Mouse (Mus musculus) macrophage (primary cell): ENCODE data around the gene Tmem110. TPM values are rescaled to one million over a fixed set of nuclear protein-coding genes. Genes with fewer than 3 reads are reported as not detected.

Experiments used
- H3K27ac ChIP-seq: fragments of 350-480 bp; formaldehyde crosslinking; 2 replicates; pipeline ENCODE4 v1.9.0; 2021
- H3K36me3 ChIP-seq: fragments of 350-480 bp; formaldehyde crosslinking; 2 replicates; pipeline ENCODE4 v1.9.0; 2021; ENCODE audit errors: inconsistent target
- H3K4me3 ChIP-seq: fragments of 350-480 bp; formaldehyde crosslinking; 2 replicates; pipeline ENCODE4 v1.9.0; 2021; ENCODE audit errors: inconsistent target
- H3K79me2 ChIP-seq: fragments of 350-480 bp; formaldehyde crosslinking; 2 replicates; pipeline ENCODE4 v1.9.0; 2021; ENCODE audit errors: inconsistent target
- WGBS: methylation state at CpG from one replicate; pipeline ENCODE4 v1.1.7; 2026; ENCODE audit warnings: inconsistent platforms; ENCODE audit not compliant: missing documents; 5-methylcytosine and 5-hydroxymethylcytosine counted together
- polyA plus RNA-seq: library from polyadenylated mRNA; stranded (reverse); fragments of 250-400 nt; gene quantifications from 3 replicates; pipeline ENCODE4 v1.2.4, GENCODE M21; 2018; ENCODE audit warnings: inconsistent platforms
- total RNA-seq, 78 experiments: library from RNA; depleted of rRNA; stranded (reverse); fragments of 250-400 nt; gene quantifications; 1 replicate in 9 of 78; 2 replicates in 24 of 78; 3 replicates in 43 of 78; 4 replicates in 2 of 78; pipeline ENCODE4 v1.2.4; 2018; ENCODE audit warnings: inconsistent platforms in 56 of 78

Gene Tmem110
- total RNA-seq (2018; cell fraction: chromatin; rRNA removed): 10 to 100 TPM in 25 of 26 experiments, 1 to 10 TPM in 1; 9.5 to 77.9 (median 27.2) TPM
- 10 to 100 TPM in 12 of 26 experiments, 1 to 10 TPM in 14; 5.6 to 16.5 (median 9.2) TPM for total RNA-seq (2018; cell fraction: cytosol; rRNA removed)
- 10 to 100 TPM in 24 of 26 experiments, 1 to 10 TPM in 2; 7.5 to 31.4 (median 20.0) TPM for total RNA-seq (2018; cell fraction: nucleus; rRNA removed)
- 4.9 to 7.5 TPM (median 7.1 TPM) in 3 replicates for polyA plus RNA-seq

DNA sequence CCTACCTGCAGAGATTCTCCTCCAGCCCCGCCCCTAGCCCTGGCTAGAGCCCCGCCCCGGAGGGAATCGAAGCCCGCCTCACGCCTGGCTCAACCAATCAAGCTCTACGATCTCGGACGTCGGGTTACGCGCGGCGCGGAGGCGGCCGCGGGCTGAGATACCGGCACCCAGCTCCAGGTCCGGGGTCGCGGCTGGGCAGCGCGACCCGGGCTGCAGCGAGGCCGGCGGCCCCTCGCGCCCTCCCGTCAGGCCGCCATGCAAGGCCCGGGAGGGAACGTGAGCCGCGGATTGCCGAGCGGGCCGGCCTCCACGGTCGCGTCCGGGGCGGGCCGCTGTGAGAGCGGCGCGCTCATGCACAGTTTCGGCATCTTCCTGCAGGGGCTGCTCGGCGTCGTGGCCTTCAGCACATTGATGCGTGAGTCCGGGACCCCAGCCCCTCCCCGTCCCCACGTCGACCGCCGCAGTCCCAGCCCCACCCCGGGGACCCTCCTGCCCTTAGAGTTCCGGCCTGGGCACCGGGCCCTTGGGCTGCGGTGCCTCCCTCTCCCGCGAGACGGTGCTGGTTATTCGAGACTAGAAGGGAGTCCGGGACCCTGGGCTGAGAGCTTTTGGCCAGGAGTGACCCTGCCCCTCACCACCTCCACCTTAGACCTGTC is at the start of gene Tmem110:
Gene Tmem110, plus strand, starts transcription at position 115 of the 656 bp plus-strand sequence.
- no peak within 1 kb of the TSS for H3K27ac ChIP-seq
- WGBS: 2% methylated on average over 66 of the region's 68 CpGs
- peak within 1 kb of the TSS; percentile 54 for H3K4me3 ChIP-seq
- no peaks in the 10 kb centered on the region for H3K36me3 ChIP-seq
- peaks cover 12% of the 10 kb centered on the region; the same call in 1 of the 2 replicates for H3K79me2 ChIP-seq

GRCm38 (mm10) chr14:30784614-30785013 is 40.8 kb upstream of the Tmem110 start:
- Histone ChIP-seq H3K27ac (no peak overlapping the region), H3K36me3 (peaks cover 44% of the 10 kb centered on the region), H3K79me2 (no peaks in the 10 kb centered on the region), H3K4me3 (no peak overlapping the region)
- WGBS: 66% methylated on average over 6 of the region's 6 CpGs

- no peak overlapping the region for H3K27ac ChIP-seq
- 75% methylated on average over 1 of the region's 1 CpGs for WGBS
- H3K4me3 ChIP-seq: no peak overlapping the region
- peaks cover 54% of the 10 kb centered on the region for H3K36me3 ChIP-seq
- H3K79me2 ChIP-seq: no peaks in the 10 kb centered on the region
These were observed 35.9 kb upstream of the Tmem110 start for GRCm38 (mm10) chr14:30789471-30789870.

- H3K4me3 ChIP-seq: no peak overlapping the region
- no peak overlapping the region for H3K27ac ChIP-seq
- peaks cover 57% of the 10 kb centered on the region for H3K36me3 ChIP-seq
- WGBS: 87% methylated on average over 3 of the region's 3 CpGs
- H3K79me2 ChIP-seq: no peaks in the 10 kb centered on the region
These were observed 32.5 kb upstream of the Tmem110 start for GRCm38 (mm10) chr14:30792871-30793270.

DNA sequence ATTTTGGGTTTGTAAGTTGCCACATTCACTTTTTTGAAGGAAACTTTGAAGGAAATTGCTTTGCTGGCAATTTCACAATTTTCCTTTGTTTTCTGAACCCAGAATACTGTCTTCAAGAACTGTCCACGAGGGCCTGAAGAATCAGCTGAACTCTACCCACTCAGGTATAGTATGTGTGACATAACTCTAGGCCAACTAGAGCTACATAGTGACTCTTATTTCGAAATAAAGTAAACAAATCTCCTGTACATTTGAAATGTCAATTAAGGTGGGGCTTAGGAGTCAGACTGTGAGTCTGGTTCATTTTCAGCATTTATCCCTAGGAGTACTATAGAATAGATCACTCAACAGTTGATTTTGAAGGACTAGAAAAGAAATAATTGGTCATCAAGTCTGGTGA is 23.6 kb upstream of the Tmem110 start:
- Histone ChIP-seq H3K27ac (no peak overlapping the region), H3K4me3 (no peak overlapping the region), H3K36me3 (peaks cover 74% of the 10 kb centered on the region), H3K79me2 (no peaks in the 10 kb centered on the region)
- WGBS: 94% methylated on average over 2 of the region's 2 CpGs

- Histone ChIP-seq H3K27ac (no peak overlapping the region), H3K4me3 (no peak overlapping the region), H3K79me2 (no peaks in the 10 kb centered on the region), H3K36me3 (peaks cover 30% of the 10 kb centered on the region)
- WGBS: 96% methylated on average over 3 of the region's 3 CpGs
These were observed 4.3 kb upstream of the Tmem110 start for GRCm38 (mm10) chr14:30821136-30821535.

DNA sequence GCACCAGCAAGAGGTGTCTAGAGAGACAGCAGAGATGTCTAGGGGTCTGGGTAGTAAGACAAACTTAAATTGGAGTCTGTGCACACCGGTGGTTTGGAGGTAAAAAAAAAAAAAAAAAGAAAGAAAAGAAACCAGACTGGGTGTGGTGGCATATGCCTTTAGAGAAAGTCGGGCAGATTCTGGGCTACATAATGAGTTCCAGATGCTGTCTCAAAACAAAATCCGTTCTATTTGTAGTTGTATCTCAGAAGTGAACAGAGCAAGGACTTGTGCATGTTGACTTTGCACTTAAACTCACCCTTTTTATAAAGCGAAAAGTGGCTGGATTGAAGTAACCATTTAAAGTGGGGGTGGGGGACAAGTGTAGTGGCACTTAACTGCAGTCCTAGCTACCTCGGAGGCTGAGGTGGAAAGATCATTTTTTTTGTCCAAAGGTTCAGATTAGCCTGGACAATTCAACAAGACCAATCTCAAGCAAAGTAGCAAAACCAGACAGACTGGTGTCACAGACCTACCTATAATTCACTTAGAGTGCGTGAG is 864 bp upstream of the Tmem110 start:
- Histone ChIP-seq H3K79me2 (peaks cover 4% of the 10 kb centered on the region; the same call in 1 of the 2 replicates), H3K27ac (no peak overlapping the region), H3K36me3 (no peaks in the 10 kb centered on the region), H3K4me3 (no peak overlapping the region)
- 84% methylated on average over 5 of the region's 6 CpGs for WGBS

DNA sequence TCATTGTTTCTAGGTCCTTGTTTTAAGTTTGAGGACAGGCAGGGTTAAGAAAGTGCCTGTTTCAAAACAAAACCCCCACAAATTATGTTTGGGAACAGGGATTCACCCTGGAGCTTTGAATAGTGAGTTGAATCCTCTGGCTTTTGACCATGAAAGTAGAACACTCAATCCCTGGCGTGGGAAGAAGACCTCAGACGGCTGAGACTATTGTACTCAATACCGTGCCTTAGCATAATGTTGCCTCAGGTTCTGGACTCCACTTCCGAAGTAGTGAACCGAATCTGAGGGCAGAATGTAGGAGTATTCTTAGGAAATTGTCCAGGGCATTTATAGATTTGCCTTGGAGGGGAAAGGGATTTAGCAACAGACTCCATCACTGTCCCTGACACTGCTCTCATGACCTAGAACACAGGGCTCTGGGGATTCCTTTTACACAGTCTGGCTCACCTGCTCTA is 342 bp upstream of the Tmem110 start:
- Histone ChIP-seq H3K36me3 (no peaks in the 10 kb centered on the region), H3K79me2 (peaks cover 6% of the 10 kb centered on the region; the same call in 1 of the 2 replicates), H3K27ac (no peak overlapping the region), H3K4me3 (no peak overlapping the region)
- 51% methylated on average over 5 of the region's 5 CpGs for WGBS

GRCm38 (mm10) chr14:30826174-30827140 is 1.1 kb downstream of the Tmem110 start:
- H3K4me3 ChIP-seq: peak overlapping the region; percentile 54
- H3K36me3 ChIP-seq: no peaks in the 10 kb centered on the region
- 17% methylated on average over 15 of the region's 17 CpGs for WGBS
- H3K79me2 ChIP-seq: peaks cover 14% of the 10 kb centered on the region; the same call in 1 of the 2 replicates
- no peak overlapping the region for H3K27ac ChIP-seq

DNA sequence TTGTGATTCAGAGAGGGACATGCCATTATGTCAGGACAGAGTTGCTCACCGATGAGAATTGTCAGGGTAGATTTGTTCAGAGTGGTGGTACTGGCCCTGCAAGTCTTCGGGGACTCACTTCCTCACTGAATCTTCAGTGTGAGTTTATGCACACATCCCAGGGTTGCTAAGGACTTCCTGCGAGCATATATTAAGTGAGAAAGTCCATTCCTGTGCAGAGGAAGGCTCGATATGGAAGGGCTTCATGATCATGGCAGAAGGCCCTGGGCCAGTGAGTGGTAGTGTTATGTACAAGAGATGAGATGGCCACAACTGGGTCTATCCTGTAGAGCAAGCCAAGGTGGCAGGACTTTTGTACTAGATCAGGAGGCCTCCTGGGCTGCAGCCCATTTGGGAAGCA is 2.1 kb downstream of the Tmem110 start:
- Histone ChIP-seq H3K36me3 (no peaks in the 10 kb centered on the region), H3K27ac (no peak overlapping the region), H3K4me3 (no peak overlapping the region), H3K79me2 (peaks cover 14% of the 10 kb centered on the region; the same call in 1 of the 2 replicates)
- 59% methylated on average over 4 of the region's 4 CpGs for WGBS

DNA sequence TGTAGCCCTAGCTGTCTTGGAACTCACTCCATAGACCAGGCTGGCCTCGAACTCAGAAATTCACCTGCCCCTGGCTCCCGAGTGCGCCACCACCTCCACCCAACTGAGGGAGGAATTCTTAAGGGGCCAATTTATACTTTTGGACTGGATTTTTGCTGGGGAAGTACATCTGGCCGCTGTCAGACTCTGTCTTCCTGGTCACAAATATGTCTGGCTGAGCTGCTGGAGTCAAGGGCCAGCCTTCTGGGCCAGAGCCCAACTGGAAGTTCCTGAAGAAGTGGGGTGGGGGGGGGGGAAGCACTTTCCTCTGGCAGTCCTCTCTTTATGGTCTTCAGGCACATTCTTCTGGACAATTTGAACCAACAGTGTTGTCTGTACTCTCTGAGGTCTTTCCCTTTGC is 2.7 kb downstream of the Tmem110 start:
- H3K27ac ChIP-seq: no peak overlapping the region

DNA sequence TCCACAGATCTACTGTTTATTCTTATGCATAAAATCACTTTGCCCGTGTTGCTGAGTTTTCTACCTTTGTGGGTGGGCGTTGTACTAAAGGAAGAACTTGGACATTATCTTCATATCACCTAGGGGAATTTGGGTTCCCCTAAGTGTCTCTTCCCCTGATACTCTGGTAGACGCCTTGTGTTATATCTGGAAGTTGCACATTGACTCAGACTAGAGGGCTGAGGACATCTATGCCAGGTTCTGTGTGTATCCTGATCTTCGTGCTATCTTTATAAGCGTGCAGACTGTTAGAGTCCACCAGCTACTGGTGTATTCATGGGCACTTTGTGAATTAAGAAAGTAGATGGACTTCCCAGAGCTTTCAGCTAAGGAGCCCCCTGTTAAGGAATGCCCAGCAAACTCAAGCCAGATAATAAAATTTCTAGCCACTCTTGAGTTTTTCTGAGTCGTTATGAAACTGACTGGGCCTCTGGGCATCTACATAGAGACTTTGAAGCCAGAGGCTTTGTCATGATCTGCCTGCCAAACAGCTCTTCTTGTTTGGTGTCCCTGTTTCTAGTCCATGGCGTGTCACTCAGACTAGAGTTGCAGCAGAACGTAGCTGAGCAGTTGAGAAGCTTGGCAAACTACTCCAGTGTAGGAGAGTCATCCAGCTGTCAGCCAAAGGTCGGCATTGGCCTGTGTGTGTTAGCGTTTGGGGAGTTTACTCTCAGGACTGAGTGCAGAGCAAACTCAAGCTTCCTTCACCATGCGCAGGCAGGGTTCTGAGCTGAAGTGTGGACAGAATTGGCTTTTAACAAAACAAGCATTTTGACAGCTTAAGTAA is 3.5 kb downstream of the Tmem110 start:
- H3K79me2 ChIP-seq: peaks cover 14% of the 10 kb centered on the region; the same call in 1 of the 2 replicates
- no peaks in the 10 kb centered on the region for H3K36me3 ChIP-seq
- no peak overlapping the region for H3K4me3 ChIP-seq
- no peak overlapping the region for H3K27ac ChIP-seq
- WGBS: 96% methylated on average over 11 of the region's 11 CpGs

More for the DNA sequence above, 2.7 kb downstream of the Tmem110 start:
- Histone ChIP-seq H3K79me2 (peaks cover 14% of the 10 kb centered on the region; the same call in 1 of the 2 replicates), H3K4me3 (no peak overlapping the region), H3K36me3 (no peaks in the 10 kb centered on the region)
- 85% methylated on average over 4 of the region's 4 CpGs for WGBS

GRCm38 (mm10) chr14:30837416-30837996 is 12.1 kb downstream of the Tmem110 start:
- Histone ChIP-seq H3K79me2 (no peaks in the 10 kb centered on the region; the same call in 1 of the 2 replicates), H3K4me3 (no peak overlapping the region), H3K36me3 (no peaks in the 10 kb centered on the region), H3K27ac (no peak overlapping the region)
- WGBS: 88% methylated on average over 14 of the region's 14 CpGs
